Mouse (Mus musculus) lung, postnatal 0 days (tissue): ENCODE results near the gene Rhbdd2.

ENCODE experiments used
- CTCF ChIP-seq: IDR thresholded peaks from 2 replicates; pipeline ENCODE4 v1.5.1; 2016; ENCODE audit warnings: antibody characterized with exemption, mild to moderate bottlenecking
- EP300 ChIP-seq: IDR thresholded peaks from 2 replicates; pipeline ENCODE4 v1.6.1; 2016; ENCODE audit warnings: antibody characterized with exemption, mild to moderate bottlenecking, control low read depth

DNA sequence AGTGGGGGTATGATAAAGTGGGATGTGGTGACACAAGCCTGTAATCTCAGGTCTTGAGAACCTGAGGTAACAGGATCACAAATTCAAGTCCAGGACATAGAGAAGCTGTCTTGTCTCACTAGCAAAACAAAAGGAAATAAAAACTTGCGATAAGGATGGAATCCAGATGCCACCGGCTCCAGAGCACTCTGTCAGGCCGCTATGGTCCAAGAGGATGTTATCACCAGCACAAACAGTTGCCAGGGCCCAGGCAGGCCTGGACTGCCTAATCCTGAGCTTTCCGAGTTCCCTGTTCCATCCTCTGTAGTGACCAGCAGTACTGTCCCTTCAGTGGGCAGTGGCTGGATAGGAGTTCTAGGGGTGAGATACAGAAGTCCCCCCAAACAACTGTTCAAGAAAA is 27.5 kb downstream of the Rhbdd2 start:
- no peak for TF ChIP-seq CTCF
- no peak for TF ChIP-seq EP300
